Mouse (Mus musculus) thymus, adult 2 months (tissue): ENCODE data around the gene Sumf1. TPM values are rescaled to one million over a fixed set of nuclear protein-coding genes. Genes with fewer than 3 reads are reported as not detected.

Source experiments
- DNase-seq: peaks from one replicate; pipeline ENCODE4 v3.0.0; 2021
- H3K27ac ChIP-seq: fragments of 200-500 bp; 2 replicates; pipeline ENCODE4 v1.5.1; 2012; ENCODE audit warnings: low read length, control low read depth; ENCODE audit not compliant: control insufficient read depth, insufficient read depth
- H3K27me3 ChIP-seq: fragments of 200-500 bp; 2 replicates; pipeline ENCODE4 v1.6.1; 2012; ENCODE audit warnings: mild to moderate bottlenecking, low read length, moderate library complexity, mixed read lengths; ENCODE audit not compliant: control insufficient read depth, insufficient read depth
- H3K36me3 ChIP-seq: fragments of 200-500 bp; 2 replicates; pipeline ENCODE4 v1.6.1; 2012; ENCODE audit warnings: mild to moderate bottlenecking, low read length, moderate library complexity; ENCODE audit not compliant: control insufficient read depth, insufficient read depth
- H3K4me1 ChIP-seq: fragments of 200-500 bp; replicated peaks from 2 replicates; pipeline ENCODE4 v1.6.1; 2012; ENCODE audit warnings: low read length; ENCODE audit not compliant: control insufficient read depth, insufficient read depth
- H3K4me3 ChIP-seq: fragments of 200-500 bp; 2 replicates; pipeline ENCODE4 v1.5.1; 2012; ENCODE audit warnings: mild to moderate bottlenecking, low read length, control low read depth, moderate library complexity; ENCODE audit not compliant: control insufficient read depth, insufficient read depth
- CTCF ChIP-seq: fragments of 200-500 bp; IDR thresholded peaks from 2 replicates; pipeline ENCODE4 v1.5.1; 2012; ENCODE audit warnings: mild to moderate bottlenecking, control low read depth, low read length, moderate library complexity, borderline replicate concordance; ENCODE audit not compliant: control insufficient read depth, poor library complexity, insufficient read depth; ENCODE audit errors: extremely low read depth
- POLR2A ChIP-seq: fragments of 200-500 bp; IDR thresholded peaks from 2 replicates; pipeline ENCODE4 v1.6.1; 2012; ENCODE audit warnings: mild to moderate bottlenecking, low read length, control low read depth, moderate library complexity; ENCODE audit not compliant: control insufficient read depth, poor library complexity, insufficient read depth; ENCODE audit errors: extremely low read depth
- WGBS: fragments of 180-500 bp; shearing (Covaris S2); methylation state at CpG from one replicate; pipeline ENCODE4 v1.1.7; 2018; 5-methylcytosine and 5-hydroxymethylcytosine counted together
- polyA plus RNA-seq: library from polyadenylated mRNA; depleted of rRNA; stranded (reverse); fragments of >200 nt; gene quantifications from 2 replicates; pipeline ENCODE4 v1.2.3, GENCODE M21; 2012

Gene Sumf1
- polyA plus RNA-seq, 1 experiment = 17.8 TPM

GRCm38 (mm10) chr6:108110336-108110735 is 75.0 kb downstream of the Sumf1 start:
- over 99% methylated on average over 4 of the region's 4 CpGs for WGBS
- Histone ChIP-seq H3K4me1 (no peaks in the 10 kb centered on the region), H3K27me3 (no peaks in the 10 kb centered on the region), H3K4me3 (no peak overlapping the region), H3K36me3 (no peaks in the 10 kb centered on the region), H3K27ac (no peak overlapping the region)
- TF ChIP-seq CTCF = no peak
- TF ChIP-seq POLR2A = no peak
- DNase-seq = no peak

GRCm38 (mm10) chr6:108107376-108107775 is 78.0 kb downstream of the Sumf1 start:
- Histone ChIP-seq H3K36me3 (no peaks in the 10 kb centered on the region), H3K27ac (no peak overlapping the region), H3K27me3 (no peaks in the 10 kb centered on the region), H3K4me3 (no peak overlapping the region), H3K4me1 (no peaks in the 10 kb centered on the region)
- no peak for DNase-seq
- no peak for TF ChIP-seq CTCF
- no peak for TF ChIP-seq POLR2A

- no peak overlapping the region for H3K4me3 ChIP-seq
- no peak overlapping the region for H3K27ac ChIP-seq
- DNase-seq = no peak
- H3K36me3 ChIP-seq = no peaks in the 10 kb centered on the region
- H3K4me1 ChIP-seq = no peaks in the 10 kb centered on the region
- WGBS = 97% methylated on average over 10 of the region's 10 CpGs
- TF ChIP-seq POLR2A (no peak), CTCF (no peak)
- no peaks in the 10 kb centered on the region for H3K27me3 ChIP-seq
Observed at GRCm38 (mm10) chr6:108101936-108102830, 83.2 kb downstream of the Sumf1 start.

GRCm38 (mm10) chr6:108098846-108099217 is 86.5 kb downstream of the Sumf1 start:
- TF ChIP-seq CTCF = no peak
- TF ChIP-seq POLR2A = no peak
- Histone ChIP-seq H3K4me3 (no peak overlapping the region), H3K27me3 (no peaks in the 10 kb centered on the region), H3K36me3 (no peaks in the 10 kb centered on the region), H3K4me1 (no peaks in the 10 kb centered on the region), H3K27ac (no peak overlapping the region)
- WGBS = 84% methylated on average over 3 of the region's 3 CpGs
- no peak for DNase-seq

GRCm38 (mm10) chr6:108098171-108098845 is 87.1 kb downstream of the Sumf1 start:
- TF ChIP-seq CTCF (no peak), POLR2A (no peak)
- no peak overlapping the region for H3K27ac ChIP-seq
- 8% methylated on average over 9 of the region's 9 CpGs for WGBS

GRCm38 (mm10) chr6:108095445-108095844 is 89.9 kb downstream of the Sumf1 start:
- H3K4me3 ChIP-seq = no peak overlapping the region
- no peaks in the 10 kb centered on the region for H3K4me1 ChIP-seq
- TF ChIP-seq CTCF (no peak), POLR2A (no peak)
- DNase-seq = no peak
- no peak overlapping the region for H3K27ac ChIP-seq
- no peaks in the 10 kb centered on the region for H3K27me3 ChIP-seq
- 96% methylated on average over 5 of the region's 5 CpGs for WGBS
- H3K36me3 ChIP-seq = no peaks in the 10 kb centered on the region

More at GRCm38 (mm10) chr6:108098171-108098845, 87.1 kb downstream of the Sumf1 start:
- H3K36me3 ChIP-seq = no peaks in the 10 kb centered on the region
- peak; percentile 52 for DNase-seq
- H3K27me3 ChIP-seq = no peaks in the 10 kb centered on the region
- H3K4me1 ChIP-seq = no peaks in the 10 kb centered on the region
- no peak overlapping the region for H3K4me3 ChIP-seq
